Mouse (Mus musculus) heart, postnatal 0 days (tissue): Measurements from ENCODE around the gene Dand5.

ENCODE experiments used
- CTCF ChIP-seq: IDR thresholded peaks from 2 replicates; pipeline ENCODE4 v1.5.1; 2016; ENCODE audit warnings: antibody characterized with exemption, control low read depth, low read depth
- EP300 ChIP-seq: IDR thresholded peaks from 2 replicates; pipeline ENCODE4 v1.6.1; 2016; ENCODE audit warnings: antibody characterized with exemption, low read depth

- TF ChIP-seq CTCF (no peak), EP300 (no peak)
These were observed 55.4 kb downstream of the Dand5 start for GRCm38 (mm10) chr8:84767221-84767620.
